Mouse (Mus musculus) forebrain, embryonic 14.5 days (tissue): ENCODE results near the gene Rsu1. TPM values are rescaled to one million over a fixed set of nuclear protein-coding genes. Genes with fewer than 3 reads are reported as not detected.

Experiments used
- ATAC-seq: fragments of 200-750 bp; cut with Nextera tagmentation; 2 replicates; pipeline ENCODE4 v1.8.0; 2017; ENCODE audit warnings: mild to moderate bottlenecking, moderate library complexity
- DNase-seq: peaks from one replicate; pipeline ENCODE4 v3.0.0-alpha.2; 2015; ENCODE audit warnings: low spot score
- H3K27ac ChIP-seq: fragments of 300-500 bp; sonication (generic); 2 replicates; pipeline ENCODE4 v1.5.1; 2014; ENCODE audit warnings: low read depth, mild to moderate bottlenecking, control low read depth, low read length, moderate library complexity
- H3K27me3 ChIP-seq: fragments of 300-500 bp; sonication (generic); replicated peaks from 2 replicates; pipeline ENCODE4 v1.6.1; 2014; ENCODE audit warnings: low read length, control low read depth, mixed read lengths; ENCODE audit not compliant: control insufficient read depth, insufficient read depth
- H3K36me3 ChIP-seq: fragments of 300-500 bp; sonication (generic); 2 replicates; pipeline ENCODE4 v1.6.1; 2014; ENCODE audit warnings: low read length, control low read depth; ENCODE audit not compliant: control insufficient read depth, insufficient read depth
- H3K4me1 ChIP-seq: fragments of 300-500 bp; sonication (generic); 2 replicates; pipeline ENCODE4 v1.6.1; 2014; ENCODE audit warnings: antibody characterized with exemption, low read length, control low read depth; ENCODE audit not compliant: control insufficient read depth, insufficient read depth
- H3K4me2 ChIP-seq: fragments of 300-500 bp; sonication (generic); 2 replicates; pipeline ENCODE4 v1.6.1; 2014; ENCODE audit warnings: mild to moderate bottlenecking, control low read depth, low read length
- H3K4me3 ChIP-seq: fragments of 300-500 bp; sonication (generic); 2 replicates; pipeline ENCODE4 v1.5.1; 2014; ENCODE audit warnings: low read depth, low read length, control low read depth
- H3K9ac ChIP-seq: fragments of 300-500 bp; sonication (generic); 2 replicates; pipeline ENCODE4 v1.6.1; 2014; ENCODE audit warnings: mild to moderate bottlenecking, low read length, control low read depth, moderate library complexity
- H3K9me3 ChIP-seq: fragments of 300-500 bp; sonication (generic); replicated peaks from 2 replicates; pipeline ENCODE4 v1.6.1; 2016; ENCODE audit warnings: low read length, control low read depth, mixed read lengths; ENCODE audit not compliant: control insufficient read depth
- WGBS: fragments of 180-500 bp; shearing (Covaris S2); extraction: QIAGEN DNeasy Blood & Tissue Kit; methylation state at CpG from one replicate; pipeline ENCODE4 v1.1.7; 2014; 5-methylcytosine and 5-hydroxymethylcytosine counted together
- polyA plus RNA-seq: library from polyadenylated mRNA; unstranded; fragments of >200 nt; fragmentation: Nextera tagmentation; extraction: Ambion mirVana; gene quantifications from 2 replicates; pipeline ENCODE4 v1.2.1, GENCODE M21; 2014

The Rsu1 gene
- 57.2 and 66.0 TPM in 2 replicates for polyA plus RNA-seq

DNA sequence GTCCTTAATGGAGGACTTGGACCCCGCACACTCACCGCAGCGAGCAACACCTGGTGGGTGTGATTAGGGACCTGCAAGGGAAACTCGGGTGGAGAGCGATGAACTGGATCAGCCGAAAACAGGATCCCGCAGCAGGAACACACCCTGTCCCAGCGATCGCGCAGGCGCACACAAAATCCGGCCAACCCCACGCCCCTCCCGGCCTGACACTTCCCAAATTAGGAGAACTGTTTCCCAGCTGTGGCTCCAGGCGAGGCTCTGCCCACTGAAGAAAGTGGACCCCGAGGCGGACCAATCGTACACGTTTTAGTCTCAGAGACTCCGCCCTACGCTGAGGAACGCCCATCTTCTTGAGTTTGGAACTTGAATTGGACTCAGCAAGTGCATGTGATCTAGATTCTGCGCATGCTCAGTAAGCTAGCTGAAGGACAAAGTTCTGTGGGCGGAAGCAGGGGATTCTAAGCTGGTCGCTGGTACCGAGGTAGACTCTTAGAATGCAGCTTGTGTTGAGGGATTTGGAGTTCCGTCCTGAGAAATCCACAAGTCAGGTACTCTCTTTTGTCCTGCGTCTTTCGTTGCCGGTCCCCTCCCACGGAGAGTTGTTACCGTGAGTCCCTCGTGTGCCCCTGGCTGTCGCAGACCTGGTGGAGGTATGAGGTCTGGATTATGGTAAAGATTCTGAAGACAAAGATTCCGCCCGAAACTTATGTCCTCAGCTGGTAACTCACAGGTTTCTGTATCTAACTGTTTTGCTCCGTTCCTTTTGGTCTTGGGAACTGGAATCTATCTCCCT is at the start of gene Rsu1:
Rsu1 (minus strand) TSS at position 251 of the 793 bp plus-strand sequence.
- H3K9ac ChIP-seq, result peak within 1 kb of the TSS; percentile 70
- no peak within 1 kb of the TSS for H3K27ac ChIP-seq
- 1% methylated on average over 37 of the region's 37 CpGs for WGBS

DNA sequence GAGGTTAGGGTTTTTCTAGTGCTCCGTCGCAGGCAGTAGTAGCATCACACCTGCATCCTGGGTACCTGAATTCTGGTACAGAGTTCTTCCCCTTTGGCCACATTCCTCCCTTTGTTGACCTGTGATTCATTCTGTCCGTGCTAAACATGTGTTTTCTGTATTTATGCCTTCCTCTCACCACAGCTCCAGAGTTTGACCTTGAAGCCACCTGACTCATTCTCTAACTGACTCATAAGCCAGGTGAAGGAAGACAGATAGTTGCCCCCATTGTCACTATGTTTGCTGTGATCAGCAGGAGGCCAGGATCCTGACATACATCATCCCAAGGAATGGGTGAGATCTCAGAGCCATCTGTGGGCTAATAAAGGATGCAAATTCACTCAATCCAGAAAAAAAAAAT is 32.2 kb upstream of the Rsu1 start:
- no peaks in the 10 kb centered on the region for H3K36me3 ChIP-seq
- no peak overlapping the region for H3K27ac ChIP-seq
- 86% methylated on average over 3 of the region's 3 CpGs for WGBS
- no peaks in the 10 kb centered on the region for H3K4me1 ChIP-seq
- no peaks in the 10 kb centered on the region for H3K27me3 ChIP-seq
- H3K4me2 ChIP-seq, result no peak overlapping the region
- no peak overlapping the region for H3K4me3 ChIP-seq
- no peak overlapping the region for H3K9ac ChIP-seq
- DNase-seq, result no peak
- H3K9me3 ChIP-seq, result no peaks in the 10 kb centered on the region
- ATAC-seq, result no peak

More for the DNA sequence above, at the start of gene Rsu1:
- no peaks in the 10 kb centered on the region for H3K9me3 ChIP-seq
- no peaks in the 10 kb centered on the region for H3K27me3 ChIP-seq
- H3K36me3 ChIP-seq, result no peaks in the 10 kb centered on the region
- ATAC-seq, result peak; percentile 99
- peaks cover 7% of the 10 kb centered on the region; the same call in 1 of the 2 replicates for H3K4me1 ChIP-seq
- peak; percentile 100 for DNase-seq
- peak within 1 kb of the TSS; percentile 74 for H3K4me2 ChIP-seq
- peak within 1 kb of the TSS; percentile 50 for H3K4me3 ChIP-seq

GRCm38 (mm10) chr2:13299031-13299430 is 27.8 kb upstream of the Rsu1 start:
- H3K4me2 ChIP-seq, result no peak overlapping the region
- no peak overlapping the region for H3K4me3 ChIP-seq
- no peaks in the 10 kb centered on the region for H3K36me3 ChIP-seq
- H3K27me3 ChIP-seq, result no peaks in the 10 kb centered on the region
- H3K27ac ChIP-seq, result no peak overlapping the region
- no peaks in the 10 kb centered on the region for H3K4me1 ChIP-seq
- ATAC-seq, result peak; percentile 92
- H3K9me3 ChIP-seq, result no peaks in the 10 kb centered on the region
- no peak overlapping the region for H3K9ac ChIP-seq
- 22% methylated on average over 3 of the region's 3 CpGs for WGBS
- DNase-seq, result peak; percentile 77

GRCm38 (mm10) chr2:13297733-13298132 is 26.5 kb upstream of the Rsu1 start:
- WGBS, result 60% methylated on average over 5 of the region's 5 CpGs
- H3K27me3 ChIP-seq, result no peaks in the 10 kb centered on the region
- H3K9ac ChIP-seq, result no peak overlapping the region
- H3K4me3 ChIP-seq, result no peak overlapping the region
- H3K36me3 ChIP-seq, result no peaks in the 10 kb centered on the region
- no peak overlapping the region for H3K27ac ChIP-seq
- H3K4me1 ChIP-seq, result no peaks in the 10 kb centered on the region
- H3K4me2 ChIP-seq, result no peak overlapping the region
- no peaks in the 10 kb centered on the region for H3K9me3 ChIP-seq
- no peak for DNase-seq
- ATAC-seq, result no peak

DNA sequence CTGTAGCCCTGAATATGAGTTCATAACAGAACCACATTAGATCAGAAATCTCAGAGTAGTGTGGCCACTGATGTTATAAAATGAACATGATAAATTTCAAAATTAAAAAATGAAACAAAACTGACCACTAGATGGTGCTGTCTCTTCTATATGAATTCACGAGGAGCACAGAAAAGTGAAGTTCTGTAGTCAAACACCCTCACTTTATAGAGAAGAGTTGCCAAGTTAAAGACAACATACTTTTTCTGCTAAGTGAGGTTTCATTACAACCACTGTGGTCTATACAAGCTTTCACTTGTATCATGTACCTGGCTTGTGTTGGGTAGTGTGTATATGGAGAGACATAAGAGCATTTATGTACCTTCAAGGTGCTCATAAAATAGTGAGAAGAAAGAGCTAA is 19.4 kb upstream of the Rsu1 start:
- DNase-seq (peak; percentile 90), ATAC-seq (peak; percentile 61)
- no peaks in the 10 kb centered on the region for H3K36me3 ChIP-seq
- no peaks in the 10 kb centered on the region for H3K9me3 ChIP-seq
- H3K27me3 ChIP-seq, result no peaks in the 10 kb centered on the region
- no peak overlapping the region for H3K9ac ChIP-seq
- no peaks in the 10 kb centered on the region for H3K4me1 ChIP-seq
- no peak overlapping the region for H3K27ac ChIP-seq
- 0% methylated on average over 1 of the region's 1 CpGs for WGBS
- no peak overlapping the region for H3K4me2 ChIP-seq
- H3K4me3 ChIP-seq, result no peak overlapping the region

- Histone ChIP-seq H3K27ac (no peak overlapping the region), H3K4me1 (no peaks in the 10 kb centered on the region), H3K27me3 (no peaks in the 10 kb centered on the region), H3K36me3 (no peaks in the 10 kb centered on the region), H3K9me3 (no peaks in the 10 kb centered on the region), H3K4me3 (no peak overlapping the region), H3K9ac (no peak overlapping the region), H3K4me2 (no peak overlapping the region)
- DNase-seq, result no peak
- WGBS, result 78% methylated on average over 3 of the region's 3 CpGs
- ATAC-seq, result 0 out of 2 replicates have a peak, but pooled peaks have one; percentile 23
Observed at GRCm38 (mm10) chr2:13290070-13290469, 18.9 kb upstream of the Rsu1 start.

GRCm38 (mm10) chr2:13278114-13278862 is 7.1 kb upstream of the Rsu1 start:
- no peaks in the 10 kb centered on the region for H3K27me3 ChIP-seq
- H3K9ac ChIP-seq, result no peak overlapping the region
- ATAC-seq (peak; percentile 67), DNase-seq (peak; percentile 76)
- H3K36me3 ChIP-seq, result no peaks in the 10 kb centered on the region
- H3K4me1 ChIP-seq, result no peaks in the 10 kb centered on the region
- H3K4me2 ChIP-seq, result no peak overlapping the region
- WGBS, result 56% methylated on average over 10 of the region's 10 CpGs
- no peak overlapping the region for H3K27ac ChIP-seq
- H3K4me3 ChIP-seq, result no peak overlapping the region
- no peaks in the 10 kb centered on the region for H3K9me3 ChIP-seq

GRCm38 (mm10) chr2:13275874-13276273 is 4.7 kb upstream of the Rsu1 start:
- ATAC-seq (no peak), DNase-seq (no peak)
- peaks cover under 1% of the 10 kb centered on the region; the same call in 1 of the 2 replicates for H3K4me1 ChIP-seq
- no peaks in the 10 kb centered on the region for H3K27me3 ChIP-seq
- H3K36me3 ChIP-seq, result no peaks in the 10 kb centered on the region
- H3K9ac ChIP-seq, result no peak overlapping the region
- no peak overlapping the region for H3K4me3 ChIP-seq
- no peak overlapping the region for H3K4me2 ChIP-seq
- no peak overlapping the region for H3K27ac ChIP-seq
- H3K9me3 ChIP-seq, result no peaks in the 10 kb centered on the region
- 58% methylated on average over 7 of the region's 7 CpGs for WGBS

DNA sequence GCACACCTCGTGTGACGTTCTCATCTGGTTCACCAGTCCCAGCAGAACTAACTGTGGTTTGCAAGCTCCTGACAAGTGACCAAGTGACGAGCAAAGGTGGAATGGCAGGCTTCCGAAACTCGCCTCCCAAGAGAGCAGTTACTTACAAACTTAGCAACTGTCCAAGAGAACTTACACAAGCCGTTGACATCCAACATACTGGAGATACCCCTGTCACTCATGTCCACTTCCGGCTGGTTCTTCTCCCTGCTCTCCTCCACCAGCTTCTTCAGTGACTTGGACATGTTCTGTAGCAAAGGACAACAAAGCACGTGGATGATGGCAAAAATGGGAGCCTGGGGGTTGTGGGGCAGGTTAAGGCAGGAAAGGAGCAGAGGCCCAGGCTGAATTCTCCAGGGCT is 479 bp downstream of the Rsu1 start:
- Histone ChIP-seq H3K4me2 (peak overlapping the region; percentile 74), H3K27me3 (no peaks in the 10 kb centered on the region), H3K36me3 (no peaks in the 10 kb centered on the region), H3K9ac (peak overlapping the region; percentile 61), H3K4me1 (peaks cover 7% of the 10 kb centered on the region; the same call in 1 of the 2 replicates), H3K27ac (no peak overlapping the region), H3K9me3 (no peaks in the 10 kb centered on the region), H3K4me3 (peak overlapping the region; percentile 50)
- 56% methylated on average over 8 of the region's 8 CpGs for WGBS
- DNase-seq, result no peak
- no peak for ATAC-seq
